Mouse (Mus musculus) embryonic fibroblast, embryonic 13.5 days (primary cell): ENCODE measurements around the gene Ucma.

Source experiments
- CTCF ChIP-seq: IDR thresholded peaks from 2 replicates; pipeline ENCODE4 v1.5.1; 2011; ENCODE audit warnings: mild to moderate bottlenecking, control low read depth, low read length, moderate library complexity, borderline replicate concordance; ENCODE audit not compliant: insufficient read depth
- POLR2A ChIP-seq: IDR thresholded peaks from 2 replicates; pipeline ENCODE4 v1.6.1; 2011; ENCODE audit warnings: low read depth, mild to moderate bottlenecking, control low read depth, low read length, moderate library complexity

DNA sequence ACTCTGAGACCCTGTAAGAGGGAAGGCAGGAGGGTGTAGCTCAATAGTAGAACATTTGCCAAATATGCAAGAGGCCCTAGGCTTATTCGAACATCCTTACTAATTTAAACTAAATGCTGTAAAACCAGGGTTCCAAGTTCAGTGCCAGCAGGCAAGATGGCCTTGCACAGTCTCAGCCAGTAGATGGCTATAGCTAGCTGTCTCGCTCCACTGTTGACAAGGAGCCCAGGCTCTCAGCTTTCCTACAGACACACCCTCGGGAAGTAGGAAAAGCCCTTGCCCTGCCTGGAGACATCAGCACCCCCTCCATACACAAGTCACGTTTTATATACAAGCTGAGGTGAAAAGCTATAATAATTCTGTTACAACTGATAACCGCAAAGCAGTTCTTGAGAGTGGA, 56.7 kb downstream of the Ucma start:
- TF ChIP-seq POLR2A (no peak), CTCF (no peak)
